Mouse (Mus musculus) kidney, adult 2 months (tissue): ENCODE measurements at regions not wholly inside any gene's neighbourhood (a gene's known extent, or its start where the extent isn't known, plus 50 kb on each side); places are given as distances from the start of the nearest gene placed in this dataset.

Source experiments
- DNase-seq: peaks from one replicate; pipeline ENCODE4 v3.0.0; 2021
- H3K27ac ChIP-seq: fragments of 200-500 bp; 2 replicates; pipeline ENCODE4 v1.5.1; 2012; ENCODE audit warnings: low read depth, low read length, control low read depth, inconsistent platforms; ENCODE audit not compliant: insufficient read depth
- H3K27me3 ChIP-seq: fragments of 200-500 bp; replicated peaks from 2 replicates; pipeline ENCODE4 v1.6.1; 2012; ENCODE audit warnings: mild to moderate bottlenecking, moderate library complexity, low read length, inconsistent platforms; ENCODE audit not compliant: control insufficient read depth, insufficient read depth
- H3K36me3 ChIP-seq: fragments of 200-500 bp; 2 replicates; pipeline ENCODE4 v1.6.1; 2012; ENCODE audit warnings: mild to moderate bottlenecking, moderate library complexity, low read length, inconsistent platforms; ENCODE audit not compliant: control insufficient read depth, insufficient read depth
- H3K4me1 ChIP-seq: fragments of 200-500 bp; 2 replicates; pipeline ENCODE4 v1.6.1; 2011; ENCODE audit warnings: low read length; ENCODE audit not compliant: control insufficient read depth, insufficient read depth
- H3K4me3 ChIP-seq: fragments of 200-500 bp; 2 replicates; pipeline ENCODE4 v1.5.1; 2011; ENCODE audit warnings: mild to moderate bottlenecking, low read depth, low read length, control low read depth; ENCODE audit not compliant: insufficient read depth
- CTCF ChIP-seq: fragments of 200-500 bp; conservative IDR thresholded peaks from 2 replicates; pipeline ENCODE4 v1.5.1; 2011; ENCODE audit warnings: low read depth, mild to moderate bottlenecking, control low read depth, low read length, moderate library complexity, mixed read lengths; ENCODE audit not compliant: insufficient read depth, insufficient read length
- POLR2A ChIP-seq: fragments of 200-500 bp; IDR thresholded peaks from one replicate; pipeline ENCODE4 v1.6.1; 2011; ENCODE audit warnings: low read depth, low read length, control low read depth
- WGBS: fragments of 180-500 bp; shearing (Covaris S2); methylation state at CpG from one replicate; pipeline ENCODE4 v1.1.7; 2018; 5-methylcytosine and 5-hydroxymethylcytosine counted together

DNA sequence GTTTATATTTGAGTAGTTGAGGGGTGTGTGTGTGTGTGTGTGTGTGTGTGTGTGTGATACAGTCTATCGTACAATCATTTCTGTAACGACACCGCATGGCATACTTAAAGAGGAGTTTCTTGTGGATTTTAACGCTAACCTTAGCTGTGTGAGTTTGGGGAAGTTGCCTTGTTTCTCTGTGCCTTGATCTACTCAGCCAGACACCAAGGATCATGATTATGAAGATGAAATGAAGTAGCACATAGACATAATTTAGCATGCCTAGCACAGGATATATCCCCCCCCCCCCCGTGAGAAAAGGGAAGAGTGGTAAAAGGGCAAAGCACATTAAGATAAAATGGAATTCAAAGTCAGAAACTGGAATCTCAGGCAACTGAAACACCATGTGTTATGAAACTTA lies 75.6 kb upstream of the Slc38a2 start:
- no peaks in the 10 kb centered on the region for H3K36me3 ChIP-seq
- H3K27ac ChIP-seq = no peak overlapping the region
- no peak overlapping the region for H3K4me3 ChIP-seq
- 86% methylated on average over 5 of the region's 5 CpGs for WGBS
- no peaks in the 10 kb centered on the region for H3K27me3 ChIP-seq
- no peak for TF ChIP-seq POLR2A
- TF ChIP-seq CTCF = no peak
- 0 out of 2 replicates have a peak, but pooled peaks cover 2% of the 10 kb centered on the region for H3K4me1 ChIP-seq
- DNase-seq = no peak

DNA sequence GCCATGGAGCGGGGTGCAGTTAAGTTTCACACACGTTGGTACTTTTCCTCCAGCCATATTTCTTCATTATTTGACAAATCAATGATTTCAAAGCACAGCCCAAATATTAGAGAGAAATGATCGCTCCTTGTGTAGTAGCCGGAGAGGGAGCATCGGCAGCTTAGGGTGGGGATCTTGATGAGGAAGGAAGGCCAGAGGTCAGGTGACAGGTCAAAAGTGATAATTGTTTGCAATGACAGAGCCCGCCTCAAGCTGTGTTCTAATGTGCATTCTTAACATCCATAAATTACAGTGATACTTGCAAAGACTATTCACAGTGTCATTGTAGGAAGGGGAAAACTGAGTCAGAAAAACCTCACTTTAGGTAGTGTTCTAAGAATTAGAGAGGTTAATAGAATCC lies 75.1 kb upstream of the Slc38a2 start:
- Histone ChIP-seq H3K27me3 (no peaks in the 10 kb centered on the region), H3K27ac (no peak overlapping the region), H3K4me1 (peaks cover 2% of the 10 kb centered on the region; the same call in 1 of the 2 replicates), H3K36me3 (no peaks in the 10 kb centered on the region), H3K4me3 (no peak overlapping the region)
- WGBS = 64% methylated on average over 6 of the region's 6 CpGs
- DNase-seq = no peak
- TF ChIP-seq POLR2A = no peak
- no peak for TF ChIP-seq CTCF

DNA sequence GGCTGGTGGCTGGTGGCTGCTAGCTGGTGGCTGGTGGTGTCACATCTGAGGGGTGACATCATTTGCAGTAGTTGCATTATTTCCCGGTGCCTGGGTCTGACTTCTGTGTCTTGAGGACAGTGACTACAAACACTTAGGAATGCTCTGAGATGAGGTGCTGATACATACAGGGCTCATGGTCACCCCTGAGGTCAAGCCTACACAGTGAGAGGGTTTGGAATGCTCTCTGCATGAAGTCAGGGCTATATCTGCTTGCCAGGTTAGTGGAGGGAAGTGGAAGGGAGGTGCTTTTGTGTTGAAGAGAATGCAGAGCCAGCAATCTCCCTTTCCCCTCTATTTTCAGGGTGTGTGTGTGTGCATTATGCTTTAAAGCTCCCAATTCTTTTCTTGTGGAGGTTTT lies 74.1 kb upstream of the Slc38a2 start:
- H3K4me1 ChIP-seq = peaks cover 2% of the 10 kb centered on the region; the same call in 1 of the 2 replicates
- no peaks in the 10 kb centered on the region for H3K27me3 ChIP-seq
- 53% methylated on average over 1 of the region's 1 CpGs for WGBS
- no peak for DNase-seq
- H3K36me3 ChIP-seq = no peaks in the 10 kb centered on the region
- H3K4me3 ChIP-seq = no peak overlapping the region
- TF ChIP-seq CTCF (no peak), POLR2A (no peak)
- H3K27ac ChIP-seq = no peak overlapping the region

DNA sequence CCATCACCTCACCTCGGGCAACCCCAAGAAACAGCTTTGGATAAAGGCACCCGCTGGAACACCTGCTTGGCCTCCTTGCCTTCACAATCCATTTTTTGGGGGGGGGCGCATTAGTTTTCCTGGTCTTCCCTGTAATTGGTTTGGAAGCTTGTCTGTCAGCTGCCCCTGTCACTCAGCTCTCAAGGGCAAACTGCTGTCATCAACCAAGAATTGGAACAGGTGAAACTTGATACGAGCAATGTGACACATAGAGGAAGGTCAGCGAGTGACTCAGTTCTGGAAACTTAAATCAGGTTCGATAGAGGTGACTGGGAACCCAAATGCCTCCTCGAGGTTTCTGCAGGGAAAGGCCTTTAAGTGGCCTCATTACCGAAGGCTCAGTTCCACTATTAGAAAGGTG lies 73.2 kb upstream of the Slc38a2 start:
- no peak for DNase-seq
- TF ChIP-seq POLR2A (no peak), CTCF (no peak)
- Histone ChIP-seq H3K4me1 (peaks cover 2% of the 10 kb centered on the region; the same call in 1 of the 2 replicates), H3K36me3 (no peaks in the 10 kb centered on the region), H3K4me3 (no peak overlapping the region), H3K27me3 (no peaks in the 10 kb centered on the region), H3K27ac (no peak overlapping the region)
- 73% methylated on average over 8 of the region's 8 CpGs for WGBS

- DNase-seq = no peak
- Histone ChIP-seq H3K27ac (peak overlapping the region; percentile 68), H3K4me3 (no peak overlapping the region), H3K4me1 (peaks cover 2% of the 10 kb centered on the region; the same call in 1 of the 2 replicates), H3K36me3 (no peaks in the 10 kb centered on the region), H3K27me3 (no peaks in the 10 kb centered on the region)
- WGBS = 74% methylated on average over 8 of the region's 8 CpGs
- TF ChIP-seq CTCF (no peak), POLR2A (no peak)
These were observed 71.3 kb upstream of the Slc38a2 start for GRCm38 (mm10) chr15:96770786-96771185.

- 41% methylated on average over 7 of the region's 7 CpGs for WGBS
- Histone ChIP-seq H3K27me3 (no peaks in the 10 kb centered on the region), H3K4me3 (no peak overlapping the region), H3K27ac (peak overlapping the region; percentile 68), H3K4me1 (peaks cover 2% of the 10 kb centered on the region; the same call in 1 of the 2 replicates), H3K36me3 (no peaks in the 10 kb centered on the region)
- DNase-seq = peak; percentile 43
- TF ChIP-seq CTCF = no peak
- no peak for TF ChIP-seq POLR2A
These were observed 70.8 kb upstream of the Slc38a2 start for GRCm38 (mm10) chr15:96770299-96770698.

DNA sequence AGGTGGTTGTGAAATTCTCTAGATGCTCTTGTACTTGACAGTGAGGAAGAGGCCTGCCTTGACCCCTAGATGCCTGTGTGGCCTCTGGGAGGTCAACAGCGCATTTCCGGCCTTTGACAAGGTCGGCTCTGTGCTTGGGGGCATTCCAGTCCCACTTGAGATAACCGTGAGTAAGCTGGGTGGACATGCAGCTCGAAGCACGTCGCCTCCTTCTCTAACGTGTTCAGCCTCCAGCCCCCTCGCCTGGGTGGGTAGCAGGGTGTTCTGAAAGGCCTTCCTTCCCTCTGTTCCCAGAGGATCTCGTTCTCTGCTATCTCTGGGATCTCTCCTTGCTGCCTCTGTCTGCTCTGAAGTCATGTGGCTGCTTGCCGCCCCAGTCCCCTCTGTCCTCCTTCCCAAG lies 70.2 kb upstream of the Slc38a2 start:
- Histone ChIP-seq H3K27ac (peak overlapping the region; percentile 41; the same call in 1 of the 2 replicates), H3K4me3 (no peak overlapping the region), H3K4me1 (peaks cover 2% of the 10 kb centered on the region; the same call in 1 of the 2 replicates), H3K36me3 (no peaks in the 10 kb centered on the region), H3K27me3 (no peaks in the 10 kb centered on the region)
- no peak for DNase-seq
- TF ChIP-seq POLR2A (no peak), CTCF (no peak)
- WGBS = 73% methylated on average over 11 of the region's 11 CpGs
